Mouse (Mus musculus) 3134 (cell line): ENCODE measurements around the gene Eng.

ENCODE experiments used
- DNase-seq: peaks from one replicate; pipeline ENCODE4 v3.0.0-alpha.2; 2011; ENCODE audit warnings: low spot score; ENCODE audit not compliant: insufficient read length; ENCODE audit errors: extremely low read depth

The Eng gene

DNA sequence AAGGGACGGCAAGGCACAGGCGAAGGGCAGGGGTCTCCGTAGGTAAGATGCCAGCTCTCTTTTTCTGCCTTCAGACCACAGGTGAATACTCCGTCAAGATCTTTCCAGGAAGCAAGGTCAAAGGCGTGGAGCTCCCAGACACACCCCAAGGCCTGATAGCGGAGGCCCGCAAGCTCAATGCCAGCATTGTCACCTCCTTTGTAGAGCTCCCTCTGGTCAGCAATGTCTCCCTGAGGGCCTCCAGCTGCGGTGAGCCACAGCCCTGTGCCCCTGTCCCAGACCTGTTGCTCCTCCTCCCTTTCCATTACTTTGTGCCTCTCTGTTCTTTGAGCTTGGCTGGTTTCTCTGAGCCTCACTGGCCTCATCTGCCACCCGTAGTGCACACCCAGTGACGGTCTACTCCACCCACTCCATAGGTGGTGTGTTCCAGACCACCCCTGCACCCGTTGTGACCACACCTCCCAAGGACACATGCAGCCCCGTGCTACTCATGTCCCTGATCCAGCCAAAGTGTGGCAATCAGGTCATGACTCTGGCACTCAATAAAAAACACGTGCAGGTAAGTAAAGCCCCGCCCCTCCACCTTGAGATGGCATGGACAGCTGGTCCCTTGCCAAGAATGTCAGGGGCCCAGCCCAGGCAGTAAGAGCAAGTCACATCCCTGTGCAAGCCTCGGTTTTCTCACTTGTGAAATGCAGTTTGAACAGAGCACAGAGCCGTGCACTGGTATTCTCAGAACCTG, 27.0 kb downstream of the Eng start:
- no peak for DNase-seq

DNA sequence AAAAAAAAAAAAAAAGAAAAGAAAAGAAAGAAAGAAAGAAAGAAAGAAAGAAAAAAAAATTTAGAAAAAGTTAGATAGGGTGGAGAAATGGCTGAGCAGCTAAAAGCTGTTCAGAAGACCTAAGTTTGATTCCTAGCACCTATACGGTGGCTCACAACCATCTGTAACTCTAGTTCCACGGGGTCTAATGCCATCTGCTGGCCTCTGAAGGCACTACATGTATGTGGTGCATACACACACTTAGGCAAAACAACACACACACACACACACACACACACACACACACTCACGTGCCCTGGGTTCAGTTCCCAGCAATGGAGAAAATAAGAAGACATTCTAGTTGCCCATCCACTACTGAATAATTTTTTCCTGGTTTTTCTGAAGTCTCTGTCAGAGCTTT, 30.4 kb downstream of the Eng start:
- no peak for DNase-seq

DNA sequence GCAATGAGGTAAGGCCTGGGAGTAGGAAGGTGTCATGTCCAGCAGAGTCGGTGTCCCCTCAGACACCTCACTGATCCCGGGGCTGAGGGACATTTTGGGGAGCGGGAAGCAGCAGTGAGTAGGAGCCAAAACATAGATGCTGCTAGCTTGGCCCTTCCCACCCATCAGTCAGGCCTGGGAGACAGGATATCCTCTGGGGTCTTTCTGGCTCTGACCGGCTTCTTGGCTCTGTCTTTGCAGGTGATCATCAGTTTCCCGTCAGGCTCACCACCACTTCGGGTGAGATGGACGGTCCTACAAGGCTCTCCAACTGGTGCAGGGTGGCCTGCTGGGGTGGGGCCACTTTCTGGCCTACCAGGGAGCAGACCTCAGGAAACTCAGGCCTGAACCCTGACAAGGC, 31.3 kb downstream of the Eng start:
- no peak for DNase-seq

DNA sequence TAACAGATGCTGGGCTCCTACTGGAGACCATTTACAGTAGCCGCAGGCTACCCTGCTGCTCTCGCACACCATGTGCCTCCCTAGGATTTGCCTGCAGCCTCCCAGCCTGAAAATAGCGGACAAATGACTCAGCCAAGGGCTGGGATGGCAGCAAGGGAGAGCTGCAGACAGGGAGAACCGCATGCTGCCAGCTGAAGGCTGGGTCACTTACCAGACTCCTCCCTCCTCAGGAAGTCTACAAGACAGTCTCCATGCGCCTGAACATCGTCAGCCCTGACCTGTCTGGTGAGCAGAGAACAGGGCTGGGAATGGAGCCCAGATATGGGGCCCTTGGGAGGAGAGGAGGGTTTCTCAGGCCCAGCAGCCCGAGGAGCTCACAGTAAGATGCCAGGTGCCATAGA, 33.7 kb downstream of the Eng start:
- DNase-seq, result peak; percentile 84

DNA sequence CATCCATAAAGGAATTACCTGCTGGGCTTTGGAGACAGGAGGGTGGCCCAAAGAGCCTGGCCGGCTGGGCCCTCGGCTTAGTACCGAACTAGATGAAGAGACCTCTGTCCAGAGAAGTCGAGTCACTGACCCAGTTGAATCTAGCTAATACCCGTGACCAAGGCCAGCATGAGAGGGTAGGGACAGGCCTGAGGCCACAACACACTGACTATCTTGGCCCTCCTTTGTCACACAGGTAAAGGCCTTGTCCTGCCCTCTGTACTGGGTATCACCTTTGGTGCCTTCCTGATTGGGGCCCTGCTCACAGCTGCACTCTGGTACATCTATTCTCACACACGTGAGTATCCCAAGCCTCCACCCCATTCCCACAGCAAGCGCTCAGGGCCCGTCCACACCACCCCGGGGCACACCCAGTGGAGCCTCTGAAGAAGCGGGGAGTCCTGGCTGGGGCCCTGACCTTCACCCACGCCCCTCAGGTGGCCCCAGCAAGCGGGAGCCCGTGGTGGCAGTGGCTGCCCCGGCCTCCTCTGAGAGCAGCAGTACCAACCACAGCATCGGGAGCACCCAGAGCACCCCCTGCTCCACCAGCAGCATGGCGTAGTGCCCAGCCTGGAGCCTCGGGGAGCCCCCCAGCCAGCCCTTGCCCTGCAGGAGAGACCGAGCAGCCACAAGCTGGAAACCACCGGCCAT, 34.7 kb downstream of the Eng start:
- DNase-seq, result no peak

DNA sequence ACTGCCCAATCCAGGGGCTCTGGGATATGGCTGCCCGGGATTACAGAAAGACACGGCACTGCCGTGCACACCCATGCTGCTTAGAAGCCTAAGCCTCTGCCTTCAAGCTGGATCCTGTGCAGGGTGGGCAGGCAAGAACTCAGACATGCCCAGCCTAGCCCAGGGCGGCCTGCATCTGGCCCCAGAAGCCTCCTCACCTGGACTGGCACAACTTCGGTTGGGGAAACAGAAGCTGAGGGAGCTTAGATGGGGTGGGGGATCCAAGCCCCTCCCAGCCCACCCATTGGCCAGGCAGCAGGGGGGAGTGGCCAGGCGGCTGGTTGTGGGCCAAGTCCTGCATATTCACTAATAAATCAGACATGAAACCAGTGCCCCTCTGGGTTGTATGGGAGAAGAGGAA, 35.4 kb downstream of the Eng start:
- no peak for DNase-seq

DNA sequence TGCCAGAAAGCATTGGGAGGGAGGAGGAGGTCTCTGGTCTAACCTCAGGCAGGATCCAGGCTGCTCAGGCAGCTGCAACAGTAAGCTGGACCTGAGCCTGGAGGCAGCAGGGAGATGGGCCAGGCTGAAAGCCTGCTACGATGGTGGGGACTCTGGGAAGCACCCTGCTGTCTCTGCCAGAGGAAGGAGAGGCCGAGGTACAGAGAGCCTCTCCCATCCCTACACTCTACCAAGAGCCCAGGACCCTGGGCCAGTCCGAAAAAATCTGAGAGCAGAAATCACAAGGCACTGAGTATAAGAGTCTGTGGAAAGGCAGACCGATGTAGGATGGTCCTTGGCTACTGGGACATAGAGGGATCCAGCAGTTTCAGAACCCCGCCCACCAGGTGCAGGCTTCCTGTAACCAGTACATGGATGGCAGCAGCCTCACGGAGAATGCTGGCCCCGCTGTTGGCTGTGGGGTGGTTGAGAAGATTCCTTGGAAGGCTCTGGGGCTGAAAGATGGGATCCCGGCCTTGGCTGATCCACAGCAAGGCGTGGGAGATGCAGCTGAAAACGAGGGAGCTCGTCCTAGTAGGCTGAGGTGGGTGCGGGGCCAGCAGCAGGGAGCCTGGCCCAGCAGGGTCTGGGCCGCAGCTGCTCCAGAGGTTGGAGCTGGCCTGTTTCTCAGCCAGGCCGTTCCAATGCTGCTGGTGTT, 36.5 kb downstream of the Eng start:
- no peak for DNase-seq

DNA sequence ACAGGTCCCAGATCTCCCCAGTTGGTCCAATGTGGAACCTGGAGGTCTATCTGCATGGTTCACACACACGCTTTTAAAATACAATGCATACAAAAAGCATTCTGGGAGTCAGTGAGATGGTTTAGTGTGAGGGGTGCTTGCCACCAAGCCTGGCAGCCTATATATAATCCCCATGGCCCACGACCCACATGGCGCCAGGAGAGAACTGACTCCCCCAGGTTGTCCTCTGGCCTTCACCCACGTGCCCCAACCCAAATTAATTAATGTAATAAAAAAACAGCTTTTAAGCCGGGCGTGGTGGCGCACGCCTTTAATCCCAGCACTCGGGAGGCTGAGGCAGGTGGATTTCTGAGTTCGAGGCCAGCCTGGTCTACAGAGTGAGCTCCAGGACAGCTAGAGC, 37.3 kb downstream of the Eng start:
- DNase-seq, result no peak

DNA sequence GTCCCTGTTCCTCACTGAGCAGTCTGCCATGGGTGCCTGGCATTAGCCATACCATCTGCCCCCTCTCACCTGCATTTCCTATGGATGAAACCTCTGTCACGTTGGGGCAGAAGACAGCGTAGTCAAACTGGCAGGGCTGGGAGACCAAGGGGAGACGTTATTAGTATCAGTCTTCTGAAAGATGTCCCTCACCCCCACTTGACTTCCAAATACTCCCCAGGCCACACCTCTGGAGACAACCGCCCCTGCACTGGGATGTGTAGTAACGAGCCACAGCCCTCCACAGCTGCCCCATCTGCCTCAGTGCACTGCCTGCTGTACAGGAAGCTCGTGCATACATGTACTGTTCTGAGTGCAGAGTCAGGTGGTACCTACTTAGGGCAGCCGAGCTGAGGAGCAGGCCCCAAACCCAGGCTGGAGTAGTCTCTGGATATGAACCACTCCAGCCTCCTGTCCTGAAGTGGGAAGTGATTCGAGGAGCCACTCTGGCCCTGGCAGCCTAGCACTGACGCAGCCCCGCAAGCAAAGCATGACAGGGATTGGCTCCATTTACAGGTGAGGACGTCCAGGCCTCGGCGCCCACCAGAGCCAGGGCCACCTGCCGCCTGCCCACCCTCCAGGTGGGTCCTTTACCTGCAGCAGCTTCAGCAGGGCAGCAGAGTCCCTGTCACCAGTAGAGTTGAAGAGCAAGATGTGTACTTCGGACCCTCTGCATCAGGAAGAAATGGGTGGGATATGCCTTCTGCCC, 38.5 kb downstream of the Eng start:
- DNase-seq, result no peak

DNA sequence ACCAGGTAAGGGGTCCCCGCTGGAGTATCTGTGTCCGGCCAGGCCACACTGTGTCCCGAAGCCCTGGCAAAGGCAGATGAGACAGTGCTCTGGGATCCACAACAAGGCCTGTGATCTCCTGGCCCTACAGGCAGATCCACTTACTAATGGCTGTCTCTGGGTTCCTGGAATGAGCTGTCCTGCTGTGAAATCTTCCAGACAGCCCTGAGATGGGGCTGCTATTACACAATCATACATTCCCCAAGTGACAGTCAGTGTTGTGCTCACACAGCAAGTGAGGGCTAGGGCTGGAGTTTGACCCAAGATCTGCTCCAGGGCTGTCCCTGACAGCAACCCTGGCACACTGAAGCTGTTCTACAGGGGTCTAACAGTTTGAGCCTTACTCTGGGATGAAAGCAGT, 39.4 kb downstream of the Eng start:
- DNase-seq, result no peak

DNA sequence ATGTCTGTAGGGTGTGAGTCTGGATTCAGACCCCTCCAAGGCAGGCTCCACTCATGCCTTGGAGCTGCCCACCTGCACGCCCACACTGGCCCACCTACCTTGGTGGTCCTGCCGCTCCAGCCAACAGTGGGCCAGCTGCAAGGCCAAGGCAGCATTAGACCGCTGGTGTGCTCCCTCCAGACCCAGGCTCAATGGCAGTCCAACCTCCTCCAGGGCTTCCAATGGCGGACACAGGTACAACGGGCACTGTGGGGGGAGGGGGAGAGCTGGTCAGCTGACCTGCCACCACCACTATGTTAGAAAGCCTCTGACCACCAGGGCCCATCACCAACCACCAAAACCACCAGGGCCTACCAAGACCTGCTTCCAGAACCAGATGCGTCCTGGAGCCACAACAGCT, 40.2 kb downstream of the Eng start:
- DNase-seq, result no peak

DNA sequence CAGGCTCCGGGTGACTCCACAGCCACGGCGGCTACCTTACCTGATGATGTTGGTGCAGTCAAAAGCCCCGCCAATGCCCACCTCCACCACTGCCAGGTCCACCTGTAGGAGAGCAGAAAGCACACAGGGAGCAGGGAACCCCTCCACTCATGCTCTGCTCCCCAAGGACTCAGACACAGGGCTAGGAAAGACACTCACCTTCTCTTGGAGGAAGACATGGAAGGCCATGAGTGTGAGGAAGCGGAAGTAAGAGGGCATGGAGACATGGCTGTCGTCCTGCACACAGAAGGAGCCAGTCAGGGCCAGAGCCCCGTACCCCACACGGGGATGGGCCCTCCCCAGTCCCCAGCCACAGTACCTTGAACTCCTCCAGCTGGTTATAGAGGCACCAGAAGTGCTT, 41.2 kb downstream of the Eng start:
- DNase-seq, result no peak

DNA sequence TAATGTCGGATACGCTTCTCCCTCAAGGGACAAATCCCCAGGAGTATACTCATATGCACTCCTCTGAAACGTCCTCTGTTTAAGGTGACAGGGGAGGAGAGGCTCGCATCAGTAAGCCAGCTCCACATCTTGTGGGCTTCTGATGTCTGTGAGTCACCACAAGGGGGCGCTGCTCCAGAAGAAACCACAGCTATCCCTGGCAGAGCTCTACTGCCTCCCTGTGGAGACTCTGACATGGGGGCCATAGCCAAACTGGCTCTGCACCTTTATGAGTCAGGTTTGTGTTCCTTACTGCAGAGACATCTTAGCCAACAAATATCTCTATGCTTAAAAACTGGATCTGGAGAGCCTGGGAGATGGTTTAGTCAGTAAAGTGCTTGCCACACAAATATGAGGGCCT, 43.0 kb downstream of the Eng start:
- peak; percentile 56 for DNase-seq

DNA sequence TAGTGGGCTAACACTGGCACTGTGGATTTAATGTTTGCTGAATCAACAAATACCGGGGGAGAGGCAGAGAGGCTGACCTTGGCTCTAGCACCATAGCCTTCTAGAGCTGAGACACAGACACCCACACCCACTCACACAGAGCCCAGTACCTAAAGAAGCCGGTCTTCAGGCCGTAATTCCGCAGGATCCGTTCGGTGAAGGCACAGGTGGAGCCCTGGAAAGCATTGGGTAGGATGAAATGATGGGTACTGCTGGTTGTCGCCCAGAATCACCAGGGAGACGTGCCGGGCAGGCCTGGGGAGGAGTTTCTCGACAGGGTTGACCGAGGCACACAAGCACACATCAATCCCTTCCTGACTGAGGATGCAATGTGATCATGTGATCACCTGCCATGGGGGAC, 44.6 kb downstream of the Eng start:
- no peak for DNase-seq

DNA sequence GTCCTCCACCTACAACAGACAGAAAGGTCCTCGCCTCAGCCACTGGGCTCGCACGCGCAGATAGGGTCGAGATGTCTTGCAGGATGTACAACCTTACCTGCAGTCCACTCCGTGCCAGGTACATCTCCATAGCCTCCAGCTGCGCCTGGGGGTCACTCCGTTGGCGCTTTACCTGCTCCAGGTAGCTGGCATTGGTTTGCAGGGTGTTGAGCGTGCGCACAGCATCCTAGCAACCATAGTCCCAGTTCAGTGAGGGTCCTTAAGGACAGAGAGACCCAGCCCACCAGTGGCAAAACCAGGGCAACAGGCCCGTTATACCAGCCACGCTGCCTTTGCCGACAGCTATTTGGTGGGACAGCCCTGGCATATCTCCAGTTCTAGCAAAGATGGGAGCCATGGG, 46.1 kb downstream of the Eng start:
- no peak for DNase-seq

DNA sequence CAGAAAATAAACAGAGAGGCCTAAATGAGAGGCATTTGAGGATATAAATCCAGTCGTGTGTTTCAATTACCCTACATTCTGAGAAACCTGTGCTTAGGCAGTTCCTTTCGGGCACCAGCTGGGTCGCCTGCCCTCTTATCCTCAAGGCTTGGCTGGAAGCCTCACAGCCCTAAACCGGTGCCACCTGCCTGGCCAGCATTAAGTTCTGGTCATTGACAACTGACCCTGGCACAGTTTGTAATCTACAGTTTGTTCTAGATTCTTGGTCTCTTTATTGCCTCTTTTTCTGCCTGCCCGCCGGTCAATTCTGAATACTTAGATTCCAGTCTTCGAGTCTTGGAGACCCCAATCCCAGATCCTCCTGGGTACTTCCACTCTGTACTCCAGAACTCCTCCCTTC, 46.9 kb downstream of the Eng start:
- no peak for DNase-seq

DNA sequence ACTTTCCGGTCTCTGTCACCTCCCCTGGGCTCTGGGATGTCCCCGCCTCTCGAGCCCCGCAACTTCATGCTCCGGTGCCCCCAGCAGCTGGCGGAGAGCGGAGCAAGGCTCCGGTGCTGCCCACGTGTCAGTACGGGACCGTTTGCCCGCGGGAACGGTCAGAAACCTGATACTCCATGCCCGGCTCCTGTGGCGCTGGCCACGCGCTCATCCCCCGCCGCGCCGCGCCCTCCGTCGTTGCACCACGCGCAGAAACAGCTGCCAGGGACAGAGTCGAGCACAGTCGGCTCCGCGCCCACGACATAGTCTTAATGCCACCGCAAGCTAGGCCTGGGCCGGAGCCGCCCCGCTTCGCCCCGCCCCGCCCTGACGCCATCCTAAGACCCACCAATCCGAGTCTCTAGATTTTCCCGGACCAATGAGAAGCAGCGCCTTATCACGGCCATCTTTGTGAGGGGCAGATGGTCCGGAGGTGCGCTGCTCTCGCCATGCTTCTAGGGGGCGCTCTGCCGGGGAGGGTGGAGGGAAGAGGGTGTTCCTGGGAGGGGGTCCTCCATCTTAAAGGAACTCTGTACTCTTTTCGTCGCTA, 47.5 kb downstream of the Eng start:
- DNase-seq, result peak; percentile 99

DNA sequence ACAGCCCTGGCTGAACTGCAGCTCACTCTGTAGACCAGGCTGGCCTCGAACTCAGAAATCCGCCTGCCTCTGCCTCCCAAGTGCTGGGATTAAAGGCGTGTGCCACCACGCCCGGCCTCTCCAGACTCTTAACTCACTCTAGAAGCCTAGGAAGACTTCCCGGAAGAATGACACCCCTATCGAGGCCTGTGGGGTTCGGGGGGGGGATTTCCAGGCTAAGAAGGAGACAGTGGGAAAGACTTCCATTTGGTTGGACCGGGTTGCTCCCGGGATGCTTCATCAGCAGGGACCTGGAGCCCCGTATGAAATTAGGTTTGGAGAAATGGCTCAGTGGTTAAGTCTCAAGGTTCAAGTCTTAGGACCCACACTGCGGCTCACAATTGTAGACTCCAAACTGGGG, 48.3 kb downstream of the Eng start:
- no peak for DNase-seq

DNA sequence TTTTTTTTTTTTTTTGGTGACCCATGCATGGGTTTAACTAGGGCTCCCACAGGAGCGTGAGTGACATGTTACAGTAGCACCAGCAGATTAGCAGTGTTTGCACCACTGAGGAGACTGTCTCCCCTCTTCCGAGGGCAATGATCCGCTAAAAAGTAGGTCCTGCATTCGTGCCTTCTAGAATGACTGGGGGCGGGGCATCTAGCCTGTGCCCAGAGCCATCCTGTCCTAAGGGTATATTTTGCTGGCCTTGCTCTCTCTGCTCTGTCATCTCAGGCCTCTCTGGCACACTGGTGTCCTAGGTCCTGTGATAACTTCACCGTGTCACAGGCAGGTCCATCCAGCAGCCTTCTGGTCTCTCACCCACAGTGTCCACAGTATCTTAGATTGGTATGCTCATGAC, 53.3 kb downstream of the Eng start:
- no peak for DNase-seq

DNA sequence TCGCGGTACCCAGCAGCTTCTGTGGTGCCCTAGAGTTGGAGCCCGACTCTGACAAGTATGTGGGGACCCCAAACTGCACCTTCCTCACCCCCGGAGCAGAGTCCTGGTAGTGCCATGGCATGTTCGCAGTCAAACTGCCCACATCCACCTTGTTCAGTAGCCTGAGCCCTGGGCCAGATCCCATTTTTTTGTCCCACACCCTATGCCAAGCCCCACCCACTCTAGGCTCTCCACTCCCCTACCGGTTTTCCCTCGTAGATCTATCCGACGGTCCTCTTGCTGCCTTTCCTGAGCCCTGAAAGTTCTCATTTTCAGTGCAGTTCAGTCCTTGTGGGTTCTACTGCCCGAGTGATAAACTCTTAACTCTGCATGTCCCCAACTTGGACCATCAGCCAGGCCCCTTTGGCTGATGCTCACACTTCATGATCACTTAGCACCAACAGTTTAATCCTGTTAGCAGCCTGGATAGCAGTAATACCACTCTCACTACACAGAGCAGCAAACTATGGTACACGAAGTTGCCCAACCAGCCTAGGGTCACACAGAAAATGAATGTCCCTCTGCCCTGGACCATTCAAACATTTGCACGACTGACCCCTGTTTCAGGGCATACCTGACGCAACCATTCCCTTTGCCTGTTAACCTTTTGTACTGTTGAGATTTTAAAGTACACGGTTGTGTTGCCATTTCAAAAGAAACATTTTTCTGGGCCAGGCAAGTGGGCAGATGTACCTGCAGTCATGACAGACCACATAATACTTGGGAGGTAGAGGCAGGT, 54.8 kb downstream of the Eng start:
- DNase-seq, result no peak
